Mouse (Mus musculus): ENCODE measurements around the gene B4galnt1.

DNA sequence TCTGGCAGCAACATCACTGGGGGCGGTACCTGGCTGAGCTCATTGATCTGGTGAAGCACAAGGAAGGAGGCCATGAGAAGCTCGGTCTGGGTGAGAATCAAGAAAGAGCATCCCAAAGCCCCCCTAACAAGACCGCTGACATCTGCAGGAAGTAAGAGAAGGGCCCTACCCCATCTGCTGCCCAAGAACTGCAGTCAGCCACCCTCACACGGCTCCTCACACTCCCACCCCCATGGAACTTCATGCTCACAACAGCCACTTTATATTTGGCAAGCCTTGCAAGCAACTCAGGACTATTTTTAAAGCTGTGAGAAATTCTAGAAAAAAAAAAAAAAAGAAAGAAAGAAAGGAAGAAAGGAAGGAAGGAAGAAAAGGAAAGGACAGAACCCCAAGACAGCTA, 43.9 kb downstream of the B4galnt1 start:
- TF ChIP-seq CTCF (IDR thresholded peaks at IDR 0.05; ENCODE audit: borderline replicate concordance, control insufficient read depth, extremely low read depth, insufficient read depth, low read length, poor library complexity) = no peak
- no peak for TF ChIP-seq POLR2A (IDR thresholded peaks at IDR 0.05; ENCODE audit: control insufficient read depth, extremely low read depth, insufficient read depth, low read length, poor library complexity)

Measured in thymus, adult 2 months (tissue).